Mouse (Mus musculus) heart, postnatal 0 days (tissue): ENCODE data around the gene Emp1.

Experiments
- CTCF ChIP-seq: IDR thresholded peaks from 2 replicates; pipeline ENCODE4 v1.5.1; 2016; ENCODE audit warnings: antibody characterized with exemption, control low read depth, low read depth
- EP300 ChIP-seq: IDR thresholded peaks from 2 replicates; pipeline ENCODE4 v1.6.1; 2016; ENCODE audit warnings: antibody characterized with exemption, low read depth

DNA sequence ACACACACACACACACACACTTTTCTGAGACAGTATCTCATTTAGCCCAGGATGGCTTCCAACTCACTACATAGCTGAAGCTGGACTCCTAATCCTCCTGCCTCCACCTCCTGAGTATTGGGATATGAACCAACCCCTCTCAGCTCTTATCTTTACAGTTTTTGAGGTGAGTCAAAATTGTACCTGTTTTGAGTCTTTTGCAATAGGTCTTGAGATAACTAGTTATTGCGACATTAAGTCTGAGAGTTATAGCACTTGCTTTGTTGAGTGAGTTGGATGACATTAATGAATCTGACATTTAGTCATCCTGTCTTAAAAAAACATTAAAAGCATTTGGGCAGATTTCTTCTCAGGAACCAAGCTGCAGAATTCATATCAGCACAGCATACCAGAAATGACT, 25.3 kb downstream of the Emp1 start:
- TF ChIP-seq CTCF, result no peak
- no peak for TF ChIP-seq EP300
